ENCODE assay signal across 11 mouse cellular contexts in genomic region chr16:12202151-12202550, GRCm38 (mm10).
"Had no signal": no experiment of that assay in that cellular context is flagged by ENCODE, and none has a peak within 500 bp of the region (broad histone marks: within the 10 kb centered on the region; RNA-seq: fewer than 3 reads in every experiment).

No protein-coding gene starts in this region.

- H3K27ac ChIP-seq: limb, embryonic 13.5 days; liver, embryonic 14.5 days; midbrain, embryonic 12.5 days had no signal

- DNase-seq: kidney, adult 11 months; kidney, adult 9 months; kidney, postnatal 10 days; kidney, postnatal 4 days; left cerebral cortex, postnatal 4 days; lung, adult 18-20 months; thymus, adult 18-20 months; thymus, postnatal 14 days had no signal

- H3K4me2 ChIP-seq: limb, embryonic 13.5 days; midbrain, embryonic 12.5 days had no signal

- H3K9ac ChIP-seq: limb, embryonic 13.5 days; liver, embryonic 14.5 days; midbrain, embryonic 12.5 days had no signal

- H3K36me3 ChIP-seq: limb, embryonic 13.5 days; midbrain, embryonic 12.5 days had no signal

- H3K9me3 ChIP-seq: limb, embryonic 13.5 days; midbrain, embryonic 12.5 days had no signal

- H3K4me1 ChIP-seq: limb, embryonic 13.5 days; midbrain, embryonic 12.5 days had no signal

- H3K27me3 ChIP-seq: limb, embryonic 13.5 days; midbrain, embryonic 12.5 days had no signal

- H3K4me3 ChIP-seq: limb, embryonic 13.5 days; midbrain, embryonic 12.5 days had no signal
